Mouse (Mus musculus) MEL (cell line): Measurements from ENCODE around the gene Gm8947.
"Not testable (repeated sequence)": the region's sequence is repeated elsewhere in the genome, so short reads cannot be mapped to it uniquely, and the experiment has no call there.

Experiments
- CHD1 ChIP-seq: IDR thresholded peaks from 2 replicates; pipeline ENCODE4 v1.6.1; 2012; ENCODE audit warnings: low read depth, mild to moderate bottlenecking, inconsistent platforms, low read length, improper control_type of control experiment
- CTCF ChIP-seq, 3 experiments: IDR thresholded peaks in 2 of 3; conservative IDR thresholded peaks in 1 of 3; 2 replicates each; pipeline ENCODE4 v1.5.1; 2011 to 2012; ENCODE audit warnings: low read length in 3 of 3, low read depth in 2 of 3, mild to moderate bottlenecking in 2 of 3, improper control_type of control experiment in 1 of 3, inconsistent platforms in 1 of 3, mixed read lengths in 1 of 3, moderate library complexity in 1 of 3; ENCODE audit not compliant: control insufficient read depth in 1 of 3, insufficient read depth in 1 of 3, poor library complexity in 1 of 3, severe bottlenecking in 1 of 3
- E2F4 ChIP-seq: IDR thresholded peaks from 2 replicates; pipeline ENCODE4 v1.6.1; 2011; ENCODE audit warnings: low read depth, low read length, improper control_type of control experiment, borderline replicate concordance
- EP300 ChIP-seq, 2 experiments: IDR thresholded peaks; 2 replicates each; pipeline ENCODE4 v1.6.1; 2011; ENCODE audit warnings: improper control_type of control experiment in 2 of 2, low read length in 2 of 2, low read depth in 1 of 2, mild to moderate bottlenecking in 1 of 2
- GATA1 ChIP-seq: IDR thresholded peaks from 2 replicates; pipeline ENCODE4 v1.6.1; 2011; ENCODE audit warnings: low read depth, low read length, improper control_type of control experiment
- MAZ ChIP-seq: IDR thresholded peaks from 2 replicates; pipeline ENCODE4 v1.6.1; 2012; ENCODE audit warnings: low read depth, mild to moderate bottlenecking, inconsistent platforms, low read length, improper control_type of control experiment
- POLR2A ChIP-seq, 2 experiments: IDR thresholded peaks; 2 replicates each; pipeline ENCODE4 v1.6.1; 2011 to 2012; ENCODE audit warnings: low read length in 2 of 2, mild to moderate bottlenecking in 2 of 2, control low read depth in 1 of 2, improper control_type of control experiment in 1 of 2, low read depth in 1 of 2, moderate library complexity in 1 of 2; ENCODE audit not compliant: control insufficient read depth in 1 of 2, insufficient read depth in 1 of 2, poor library complexity in 1 of 2
- POLR2AphosphoS2 ChIP-seq: IDR thresholded peaks from 2 replicates; pipeline ENCODE4 v1.6.1; 2011; ENCODE audit warnings: low read length, improper control_type of control experiment
- USF1 ChIP-seq: IDR thresholded peaks from 2 replicates; pipeline ENCODE4 v1.6.1; 2014; ENCODE audit warnings: low read depth, mild to moderate bottlenecking, inconsistent platforms, low read length, improper control_type of control experiment, moderate library complexity
- ZC3H11A ChIP-seq: IDR thresholded peaks from 2 replicates; pipeline ENCODE4 v1.6.1; 2012; ENCODE audit warnings: low read depth, mild to moderate bottlenecking, inconsistent platforms, low read length, improper control_type of control experiment

- TF ChIP-seq POLR2A (IDR thresholded peaks at IDR 0.05; ENCODE audit: control insufficient read depth in 1 of 2, insufficient read depth in 1 of 2, low read depth in 1 of 2, low read length in 2 of 2, poor library complexity in 1 of 2); EP300 (IDR thresholded peaks at IDR 0.05; ENCODE audit: low read depth in 1 of 2, low read length in 2 of 2); CTCF (IDR thresholded peaks at IDR 0.05 in 2 of 3, conservative IDR thresholded peaks at IDR 0.05 in 1 of 3; ENCODE audit: control insufficient read depth in 1 of 3, insufficient read depth in 1 of 3, low read depth in 2 of 3, low read length in 3 of 3, poor library complexity in 1 of 3, severe bottlenecking in 1 of 3); GATA1; USF1; POLR2AphosphoS2; ZC3H11A; MAZ; CHD1; E2F4: not testable (repeated sequence)
These were observed 8.4 kb downstream of the Gm8947 start for GRCm38 (mm10) chr1:151200620-151201019.
